Mouse (Mus musculus) testis, adult 2 months (tissue): ENCODE results near the gene Srebf2.

Source experiments
- CTCF ChIP-seq: fragments of 200-500 bp; IDR thresholded peaks from 2 replicates; pipeline ENCODE4 v1.5.1; 2012; ENCODE audit warnings: low read depth, mild to moderate bottlenecking, inconsistent platforms, low read length, moderate library complexity; ENCODE audit not compliant: control insufficient read depth, insufficient read depth, insufficient replicate concordance
- POLR2A ChIP-seq: fragments of 200-500 bp; IDR thresholded peaks from 2 replicates; pipeline ENCODE4 v1.6.1; 2012; ENCODE audit warnings: low read depth, mild to moderate bottlenecking, inconsistent platforms, low read length, moderate library complexity; ENCODE audit not compliant: control insufficient read depth

DNA sequence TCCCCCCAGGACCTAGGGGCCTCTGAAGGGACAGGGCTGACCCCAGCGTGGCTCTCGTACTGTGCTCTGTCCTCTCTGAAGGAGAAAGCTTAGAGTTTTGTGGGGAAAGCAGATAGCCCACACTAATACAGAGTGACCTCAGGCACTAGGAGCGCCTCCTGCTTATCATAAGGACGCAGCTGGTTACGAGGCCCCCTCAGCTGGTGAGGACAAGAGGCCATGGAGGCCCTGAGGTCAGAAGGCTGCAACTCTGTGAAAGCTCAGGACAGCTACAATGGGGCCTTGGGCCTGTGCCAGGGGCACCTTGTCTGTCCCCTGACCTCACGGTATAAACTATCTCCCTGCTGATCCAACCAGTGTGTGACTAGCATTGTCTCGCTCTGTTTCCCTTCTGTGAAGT is 37.2 kb downstream of the Srebf2 start:
- TF ChIP-seq POLR2A (no peak), CTCF (no peak)
